In the genomic region with DNA sequence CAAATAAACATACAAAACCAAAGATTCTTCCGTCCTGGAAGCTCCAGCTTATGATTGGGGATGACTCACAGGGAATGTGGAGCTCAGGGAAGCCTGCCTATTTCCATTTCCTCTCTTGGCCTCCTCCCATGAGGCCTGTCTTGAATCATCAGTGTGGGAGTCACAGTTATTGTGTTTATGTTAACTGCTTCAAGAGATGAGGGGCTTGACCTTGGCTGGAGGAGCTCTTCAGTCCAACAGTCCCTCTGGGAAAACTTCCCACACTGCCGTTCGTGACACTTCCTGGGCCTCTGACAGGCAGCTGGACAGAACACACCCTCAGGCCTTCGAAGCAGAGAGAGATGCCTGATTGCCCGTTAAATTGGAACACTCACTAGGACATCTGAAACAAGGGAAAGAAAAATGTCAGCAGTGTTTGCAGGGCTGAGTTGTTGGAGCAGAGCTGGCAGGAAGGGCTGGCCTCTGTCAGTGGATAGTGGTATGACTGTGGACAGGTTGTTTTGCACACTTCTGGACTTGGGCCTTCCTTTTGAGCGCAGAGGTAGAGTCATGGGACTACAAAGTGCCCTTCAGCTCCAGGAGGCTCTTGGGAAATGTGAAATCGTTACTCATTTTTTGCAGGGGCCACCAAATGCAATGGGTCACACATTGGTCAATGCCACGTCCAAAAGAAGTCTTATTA, we compare ENCODE assay signal across 9 mouse cellular contexts.
DNase-seq lines count a peak whose midpoint lies in the region; ATAC-seq and TF ChIP-seq lines count a peak whose summit lies in the region.
"Had no signal": no experiment of that assay in that cellular context is flagged by ENCODE, and none has a peak within 500 bp of the region (broad histone marks: within the 10 kb centered on the region; RNA-seq: fewer than 3 reads in every experiment).

No protein-coding gene starts in this region.

- H3K27ac ChIP-seq in embryonic facial prominence, embryonic 14.5 days (replicated peaks; ENCODE audit: low read depth, low read length) = no peak overlapping the region
- H3K27ac ChIP-seq in stomach, embryonic 16.5 days (ENCODE audit: low read length) = no peak overlapping the region
- H3K27ac ChIP-seq: embryonic facial prominence, embryonic 13.5 days had no signal

- WGBS in embryonic facial prominence, embryonic 14.5 days = 44% methylated on average over 8 of the region's 8 CpGs
- whole genome bisulfite sequencing in lung, adult 2 months = 39% methylated on average over 8 of the region's 8 CpGs
- 51% methylated on average over 8 of the region's 8 CpGs for WGBS in stomach, embryonic 16.5 days

- H3K9ac ChIP-seq in embryonic facial prominence, embryonic 14.5 days (ENCODE audit: low read depth, low read length) = no peak overlapping the region
- no peak overlapping the region for H3K9ac ChIP-seq in stomach, embryonic 16.5 days (ENCODE audit: low read length)
- H3K9ac ChIP-seq: embryonic facial prominence, embryonic 13.5 days had no signal

- no peaks in the 10 kb centered on the region for H3K4me1 ChIP-seq in embryonic facial prominence, embryonic 14.5 days (ENCODE audit: control insufficient read depth, insufficient read depth, low read length)
- no peaks in the 10 kb centered on the region; the same call in 1 of the 2 replicates for H3K4me1 ChIP-seq in lung, adult 2 months (ENCODE audit: control insufficient read depth, insufficient read depth, low read length)
- 0 out of 2 replicates have a peak, but pooled peaks cover 3% of the 10 kb centered on the region for H3K4me1 ChIP-seq in stomach, embryonic 16.5 days (ENCODE audit: control insufficient read depth, insufficient read depth, low read length)
- H3K4me1 ChIP-seq: embryonic facial prominence, embryonic 13.5 days had no signal

- no peaks in the 10 kb centered on the region for H3K36me3 ChIP-seq in embryonic facial prominence, embryonic 14.5 days (ENCODE audit: control insufficient read depth, insufficient read depth, low read length)
- H3K36me3 ChIP-seq in stomach, embryonic 16.5 days (ENCODE audit: control insufficient read depth, insufficient read depth, low read length) = no peaks in the 10 kb centered on the region
- H3K36me3 ChIP-seq: embryonic facial prominence, embryonic 13.5 days had no signal

- no peaks in the 10 kb centered on the region for H3K9me3 ChIP-seq in embryonic facial prominence, embryonic 14.5 days (ENCODE audit: control insufficient read depth, low read length)
- H3K9me3 ChIP-seq in stomach, embryonic 16.5 days (replicated peaks; ENCODE audit: control insufficient read depth, low read length) = no peaks in the 10 kb centered on the region
- H3K9me3 ChIP-seq: embryonic facial prominence, embryonic 13.5 days had no signal

- H3K27me3 ChIP-seq in embryonic facial prominence, embryonic 14.5 days (replicated peaks; ENCODE audit: control insufficient read depth, insufficient read depth, low read length) = no peaks in the 10 kb centered on the region
- H3K27me3 ChIP-seq in stomach, embryonic 16.5 days (ENCODE audit: control insufficient read depth, insufficient read depth, low read length) = no peaks in the 10 kb centered on the region
- H3K27me3 ChIP-seq: embryonic facial prominence, embryonic 13.5 days had no signal

- H3K4me2 ChIP-seq in embryonic facial prominence, embryonic 14.5 days (ENCODE audit: low read depth, low read length) = no peak overlapping the region
- H3K4me2 ChIP-seq in stomach, embryonic 16.5 days (ENCODE audit: low read depth, low read length) = no peak overlapping the region
- H3K4me2 ChIP-seq: embryonic facial prominence, embryonic 13.5 days had no signal

- H3K4me3 ChIP-seq in embryonic facial prominence, embryonic 14.5 days (ENCODE audit: low read depth, low read length) = no peak overlapping the region
- no peak overlapping the region for H3K4me3 ChIP-seq in lung, adult 2 months (replicated peaks; ENCODE audit: extremely low read depth, low read depth, low read length)
- no peak overlapping the region for H3K4me3 ChIP-seq in stomach, embryonic 16.5 days (replicated peaks; ENCODE audit: low read length)
- H3K4me3 ChIP-seq: embryonic facial prominence, embryonic 13.5 days had no signal

- ATAC-seq in embryonic facial prominence, embryonic 14.5 days (ENCODE audit: low read depth) = no peak
- peak; percentile 90 for ATAC-seq in stomach, embryonic 16.5 days (ENCODE audit: insufficient read depth, low FRiP score)
- ATAC-seq in monocyte, adult 5-6 weeks (replicated peaks; ENCODE audit: insufficient number of reproducible peaks, low FRiP score, low TSS enrichment, poor library complexity, severe bottlenecking) = no peak

- peak; percentile 15 for DNase-seq in layer of hippocampus, adult 11-12 months (ENCODE audit: low spot score)
- no peak for DNase-seq in layer of hippocampus, postnatal 25 days (ENCODE audit: extremely low spot score in 1 of 2, low spot score in 1 of 2)
- DNase-seq in embryonic facial prominence, embryonic 14.5 days (ENCODE audit: low spot score) = peak; percentile 46
- DNase-seq in kidney, adult 11 months = peak; percentile 27
- DNase-seq in lung, adult 2 months = peak; percentile 7
- no peak for DNase-seq in cerebellum, adult 11 months

- TF ChIP-seq CTCF in lung, adult 2 months (IDR thresholded peaks at IDR 0.05; ENCODE audit: insufficient read depth, low read length) = no peak

- TF ChIP-seq POLR2A in lung, adult 2 months (IDR thresholded peaks at IDR 0.05; ENCODE audit: borderline replicate concordance, extremely low read depth, low read depth, low read length) = no peak

Comparison
In these comparisons a context has a peak if more than half of its experiments do, and no peak if none do; other contexts are left out.
1. DNase-seq: peak in layer of hippocampus, adult 11-12 months (single experiment), embryonic facial prominence, embryonic 14.5 days (single experiment), kidney, adult 11 months (single experiment) and lung, adult 2 months (single experiment); none in layer of hippocampus, postnatal 25 days (0 of 2) and cerebellum, adult 11 months (single experiment).